Mouse (Mus musculus): ENCODE data around the gene Chn1.

Gene Chn1

DNA sequence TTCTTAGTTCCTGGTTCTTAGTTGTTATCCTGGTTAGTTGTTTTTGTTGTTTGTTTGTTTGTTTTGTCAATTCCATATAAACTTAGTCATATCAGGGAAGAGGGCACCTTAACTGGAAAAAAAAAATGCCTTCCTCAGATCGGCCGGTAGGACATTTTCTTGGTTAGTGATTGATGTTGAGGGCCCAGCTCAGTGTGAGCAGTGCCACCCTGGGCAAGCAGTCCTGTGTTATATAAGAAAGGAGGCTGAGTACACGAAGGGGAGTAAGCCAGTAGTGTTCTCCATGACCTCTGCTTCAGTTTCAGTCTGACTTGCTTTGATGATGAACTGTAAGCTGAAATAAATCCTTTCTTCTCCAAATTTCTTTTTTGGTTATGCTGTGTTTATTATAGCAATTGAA, 138.8 kb downstream of the Chn1 start:
- no peak for DNase-seq (ENCODE audit: low read depth, low spot score)

DNA sequence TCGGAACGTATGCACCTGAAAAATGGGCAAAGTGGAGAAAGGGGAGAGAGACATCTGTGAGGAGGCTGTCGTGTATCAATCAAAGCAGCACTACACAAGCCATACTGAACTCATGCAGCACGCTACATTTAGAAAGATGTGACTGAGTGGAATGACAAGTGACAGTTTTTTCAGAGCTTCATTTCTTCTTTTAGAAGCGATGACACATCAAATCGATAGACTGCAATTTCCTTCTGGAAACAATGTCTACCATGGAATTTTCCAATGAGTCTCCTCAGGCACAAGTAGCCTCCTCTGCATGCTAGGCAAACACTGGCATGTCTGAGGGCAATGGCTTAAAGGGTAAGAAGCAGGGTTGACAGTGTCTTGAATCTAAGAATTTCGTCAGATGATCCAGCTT, 143.3 kb downstream of the Chn1 start:
- no peak for DNase-seq (ENCODE audit: low read depth, low spot score)

DNA sequence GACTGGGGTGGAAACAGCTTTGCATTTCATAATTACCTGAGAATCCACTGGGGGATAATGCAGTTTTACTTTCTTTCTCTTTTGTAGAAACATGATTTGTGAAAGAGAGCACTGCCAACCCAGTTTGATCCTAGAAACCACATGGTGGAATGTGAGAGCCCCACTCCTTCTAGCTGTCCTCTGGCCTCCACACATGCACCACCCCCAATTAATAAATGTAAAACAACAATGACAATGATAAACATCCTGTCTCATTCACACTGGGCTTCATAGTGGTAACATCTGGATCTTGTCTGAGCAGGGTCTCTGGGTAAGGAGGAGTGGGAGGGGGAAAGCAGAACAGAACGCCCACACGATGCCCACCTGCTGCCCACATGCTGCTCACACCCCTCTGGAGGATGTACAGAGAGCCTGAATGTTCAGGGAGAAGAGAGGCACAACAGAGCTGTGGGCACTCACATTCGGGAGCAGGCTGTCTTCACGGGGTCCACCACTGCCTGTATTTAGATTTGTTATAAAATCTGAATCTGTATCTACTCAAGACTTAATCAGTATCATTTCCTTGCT, 156.6 kb downstream of the Chn1 start:
- no peak for DNase-seq (ENCODE audit: low read depth, low spot score)

DNA sequence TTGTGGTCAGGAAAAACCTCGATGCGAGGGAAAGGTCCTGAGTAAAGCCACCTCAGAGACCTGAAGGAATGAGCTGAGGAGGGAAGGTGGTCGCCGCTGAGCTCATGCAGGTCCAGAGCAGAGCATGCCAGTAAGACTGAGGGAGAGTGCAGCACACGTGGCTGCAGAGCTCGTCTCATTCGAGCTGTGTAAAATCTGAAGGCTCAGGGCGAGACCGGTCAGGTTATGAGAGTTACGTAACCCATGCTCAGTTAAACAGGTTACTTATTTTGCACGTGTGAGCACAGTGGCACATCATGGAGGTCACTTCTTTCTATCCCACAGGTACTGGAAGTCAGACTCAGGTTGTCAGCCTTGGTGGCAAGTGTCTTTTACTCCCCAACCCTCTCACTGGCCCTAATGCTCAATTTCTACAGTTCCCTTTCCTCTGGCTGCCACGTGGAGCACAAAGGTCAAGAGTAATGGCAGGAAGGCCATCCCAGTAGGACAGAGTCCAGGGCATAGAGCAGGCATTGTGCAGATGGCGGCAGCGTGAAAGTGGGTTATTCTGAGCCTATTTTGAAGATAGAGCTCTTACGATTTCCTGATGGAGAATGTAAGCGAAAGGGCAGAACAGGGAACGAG, 158.6 kb downstream of the Chn1 start:
- DNase-seq (ENCODE audit: low read depth, low spot score) = no peak

DNA sequence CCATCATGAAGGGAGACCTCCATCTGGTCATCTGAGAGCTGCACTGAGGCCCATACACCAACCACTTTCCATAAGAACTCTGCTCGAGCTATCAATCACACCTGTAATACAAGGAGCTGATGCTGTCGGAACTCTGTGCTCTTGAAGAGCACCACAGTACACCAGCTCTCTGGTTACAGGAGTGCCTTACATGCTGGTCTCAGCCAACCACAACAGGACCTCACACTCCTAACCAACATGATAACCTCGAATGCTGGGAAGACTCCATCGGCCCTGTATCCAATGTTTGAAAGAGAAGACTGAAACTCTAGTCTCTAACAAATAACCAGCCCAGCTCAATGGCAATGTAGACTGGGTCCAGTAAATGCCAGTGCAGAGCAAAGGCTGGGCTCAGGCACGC, 159.7 kb downstream of the Chn1 start:
- DNase-seq (ENCODE audit: low read depth, low spot score) = no peak

DNA sequence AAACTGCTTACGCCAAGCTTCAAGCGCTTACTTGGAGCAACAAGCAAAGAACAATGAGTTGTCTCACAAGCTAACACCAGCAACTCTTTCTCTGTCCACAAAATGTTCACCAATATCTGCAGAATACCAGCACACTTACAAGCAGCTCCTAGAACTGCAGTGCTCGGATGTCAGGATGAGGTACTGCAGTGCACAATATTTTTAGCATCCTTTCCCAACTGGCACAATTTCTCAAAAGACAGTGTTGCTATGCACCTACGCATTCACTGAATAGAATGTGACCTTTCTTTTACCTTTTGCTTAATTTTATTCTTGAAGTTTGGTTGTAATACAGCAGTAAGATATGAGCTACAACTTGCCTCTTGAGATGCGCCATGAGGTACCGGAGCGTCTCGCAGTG, 160.8 kb downstream of the Chn1 start:
- DNase-seq (ENCODE audit: low read depth, low spot score) = no peak

DNA sequence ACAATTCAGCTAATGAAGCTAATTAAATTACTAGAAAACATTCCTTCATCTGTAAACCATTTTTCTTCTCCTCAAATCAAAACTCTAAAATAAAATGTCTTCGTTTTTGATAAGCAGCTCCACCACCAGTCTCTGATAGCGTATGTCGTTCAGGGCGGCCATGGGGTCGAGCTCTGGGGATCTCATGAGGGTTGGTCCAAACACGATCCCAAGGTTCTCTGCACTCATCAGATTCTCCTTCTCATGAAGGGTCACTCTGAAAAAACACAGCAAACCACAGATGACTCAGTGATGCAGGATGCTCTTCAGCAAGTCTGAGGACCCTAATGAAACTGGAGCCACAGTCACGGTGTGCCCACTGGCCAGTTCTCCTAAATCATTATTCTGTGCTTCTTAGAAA, 162.2 kb downstream of the Chn1 start:
- DNase-seq (ENCODE audit: low read depth, low spot score) = no peak

DNA sequence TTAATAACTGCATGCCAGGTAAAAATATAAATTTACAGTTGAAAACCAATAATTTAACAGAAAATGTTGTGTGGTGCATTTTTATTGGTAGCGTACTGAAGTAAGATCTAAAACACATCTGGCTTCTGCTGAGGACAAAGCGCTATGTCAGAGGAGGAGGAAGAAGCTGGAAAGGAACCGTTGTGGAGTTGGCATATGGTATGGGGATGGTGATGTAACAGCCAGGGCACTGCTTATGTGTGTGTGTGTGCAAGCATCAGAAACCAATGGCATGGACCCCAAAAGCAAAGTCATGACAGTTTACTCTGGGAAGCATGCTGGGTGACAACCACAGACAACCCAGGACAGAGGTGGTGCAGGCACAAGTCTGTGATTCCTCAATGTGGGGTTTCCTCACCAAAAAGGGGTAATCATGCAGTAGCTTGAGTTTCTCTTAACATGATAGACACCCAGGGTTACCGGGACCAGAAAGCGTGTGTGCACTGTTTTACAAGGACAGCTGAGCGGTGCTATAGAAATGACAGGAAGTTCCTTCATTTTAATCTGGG, 162.7 kb downstream of the Chn1 start:
- DNase-seq (ENCODE audit: low read depth, low spot score) = no peak

DNA sequence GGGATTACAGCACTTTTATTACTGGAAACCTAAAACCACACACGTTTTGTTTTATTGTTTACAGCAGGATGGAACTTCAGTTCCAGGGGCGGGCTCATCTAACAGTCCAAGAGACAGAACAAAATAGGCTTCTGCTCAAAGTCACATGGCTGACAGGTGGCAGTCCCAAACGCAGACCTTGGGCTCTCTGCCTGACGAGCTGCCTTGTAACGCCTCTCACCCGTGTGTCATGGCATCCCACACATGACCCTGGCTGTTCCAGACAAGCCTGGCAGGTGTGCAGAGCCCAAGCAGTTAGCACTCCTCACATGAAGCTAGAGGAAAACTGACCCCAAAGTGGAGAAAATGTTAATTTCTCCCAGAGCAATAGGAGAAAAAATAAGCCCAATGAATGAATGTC, 163.3 kb downstream of the Chn1 start:
- DNase-seq (ENCODE audit: low read depth, low spot score) = no peak

DNA sequence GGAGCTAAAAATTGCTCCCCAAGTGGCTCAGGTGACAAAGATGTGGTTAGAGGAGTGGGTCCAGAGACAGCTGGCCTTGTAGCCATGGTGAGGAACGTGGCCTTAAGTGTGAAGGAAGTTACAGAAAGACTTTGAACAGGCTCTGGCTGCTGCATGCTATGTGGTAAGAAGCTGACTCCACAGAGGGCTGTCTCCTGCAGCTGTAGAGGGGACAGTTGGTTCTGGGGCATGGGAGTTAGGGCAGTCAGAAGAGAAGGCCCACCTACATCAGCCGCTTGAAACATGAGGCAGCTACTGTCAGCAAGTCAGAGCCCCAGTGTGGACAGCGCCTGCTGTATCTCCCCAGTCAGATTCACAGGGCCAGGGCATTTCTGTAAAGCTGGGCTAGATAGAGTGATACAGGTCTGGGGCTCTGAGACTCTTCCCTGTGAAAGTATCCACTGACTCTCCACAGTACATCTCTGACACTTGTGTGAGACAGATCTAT, 165.4 kb downstream of the Chn1 start:
- DNase-seq (ENCODE audit: low read depth, low spot score) = no peak

DNA sequence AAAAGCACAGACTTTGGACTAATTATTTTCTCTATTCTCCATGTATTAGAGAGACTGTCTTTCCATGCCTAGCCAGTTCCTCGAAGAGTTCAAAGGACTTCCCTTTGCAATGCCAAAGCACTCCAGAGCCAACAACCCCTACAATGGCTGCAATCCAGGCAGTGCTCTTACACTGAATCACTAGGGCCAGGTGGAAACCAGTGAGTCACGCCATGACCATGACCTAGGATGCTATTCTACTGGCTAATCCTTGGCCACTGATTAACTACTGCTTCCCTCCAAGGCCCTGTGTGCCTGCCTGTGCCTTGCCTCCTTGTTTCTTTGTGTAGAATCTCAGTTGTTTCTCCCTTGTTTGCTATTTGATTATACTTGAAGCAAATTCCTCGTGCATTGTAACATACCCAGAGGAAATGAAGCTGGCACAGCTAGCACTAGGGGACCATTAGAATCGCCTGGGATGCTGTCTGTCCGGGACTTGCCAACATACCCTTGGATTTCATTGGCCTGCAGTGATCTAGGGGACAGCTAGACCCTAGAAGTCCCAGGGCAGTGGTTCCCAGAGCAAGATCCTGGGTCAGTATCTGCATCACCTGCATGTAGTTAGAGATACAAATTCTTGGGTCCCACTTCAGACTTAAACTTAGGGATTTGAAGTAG, 166.0 kb downstream of the Chn1 start:
- DNase-seq (ENCODE audit: low read depth, low spot score) = no peak

DNA sequence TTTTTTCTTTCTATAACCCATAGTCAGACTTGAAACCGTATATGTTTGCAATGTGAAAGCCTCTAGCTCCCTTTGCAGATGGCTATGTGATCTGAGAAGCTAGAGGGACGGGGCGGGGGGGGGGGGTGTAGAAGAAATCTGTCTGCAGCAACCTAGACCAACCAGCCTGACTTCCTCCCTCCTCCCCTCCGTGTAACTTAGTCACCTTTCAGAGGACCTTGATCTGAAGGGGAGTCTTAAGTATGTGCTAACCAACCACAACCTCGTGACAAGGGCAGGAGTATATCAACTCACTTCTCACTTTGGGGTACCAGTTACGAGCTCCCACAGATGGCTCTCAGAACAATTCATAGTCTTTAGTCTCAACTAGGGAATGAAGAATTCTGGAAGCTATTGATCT, 166.8 kb downstream of the Chn1 start:
- DNase-seq (ENCODE audit: low read depth, low spot score) = no peak

DNA sequence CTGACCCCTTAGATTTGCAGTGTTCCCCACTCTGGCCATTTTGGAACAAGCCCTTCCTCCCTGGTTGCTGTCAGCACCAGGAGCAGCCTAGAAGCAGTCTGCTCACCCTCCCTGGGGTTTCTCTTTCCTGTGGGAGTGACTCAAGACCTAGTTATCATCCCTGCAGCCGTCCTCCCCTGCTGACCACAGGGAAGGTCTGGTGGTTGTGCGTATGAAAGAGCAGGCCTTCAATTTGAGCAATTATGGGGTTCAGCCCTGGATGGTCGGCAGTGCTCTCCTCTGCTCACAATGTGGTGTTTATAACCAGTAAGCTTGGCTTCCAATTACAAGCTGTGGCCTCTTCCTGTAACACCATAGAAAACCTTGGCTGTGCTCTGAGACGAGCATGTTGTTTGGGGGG, 167.5 kb downstream of the Chn1 start:
- DNase-seq (ENCODE audit: low read depth, low spot score) = no peak

DNA sequence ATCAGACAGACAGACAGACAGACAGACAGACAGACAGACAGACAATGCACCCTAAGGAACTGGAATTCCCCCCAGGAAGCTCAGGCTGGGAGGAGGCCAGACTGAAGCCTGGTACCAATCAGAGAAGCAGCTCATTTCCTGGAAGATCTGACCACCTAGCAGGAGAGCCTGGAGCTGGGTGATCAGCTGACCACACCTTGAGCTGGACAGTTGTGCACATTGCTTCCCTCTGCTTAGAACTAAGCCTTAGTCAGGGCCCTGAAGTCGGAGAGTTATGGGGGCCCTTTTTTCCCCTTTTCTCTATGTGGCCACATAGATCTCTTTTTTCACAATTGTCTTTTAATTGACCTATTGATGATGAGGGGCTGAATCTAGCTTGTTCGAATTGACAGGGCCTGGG, 168.0 kb downstream of the Chn1 start:
- no peak for DNase-seq (ENCODE audit: low read depth, low spot score)

DNA sequence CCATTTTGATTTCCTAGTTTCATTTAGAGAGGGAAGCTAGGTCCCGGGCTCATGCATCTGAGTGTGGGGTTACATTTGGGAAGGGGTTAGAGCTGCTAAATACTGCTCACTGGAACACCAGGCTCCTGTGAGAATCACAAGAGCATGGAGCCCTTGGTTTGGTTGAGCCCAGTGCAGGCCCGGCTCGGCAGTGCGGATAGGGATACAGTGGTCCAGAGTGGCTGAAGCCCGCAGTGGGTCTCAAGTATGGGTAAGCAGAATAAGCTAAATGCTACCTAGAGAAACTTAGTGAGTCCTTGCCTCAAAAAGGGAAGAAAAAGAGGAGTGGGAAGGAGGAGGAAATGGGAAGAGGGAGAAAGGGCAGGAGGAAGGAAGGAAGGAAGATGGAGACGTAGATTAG, 168.5 kb downstream of the Chn1 start:
- no peak for DNase-seq (ENCODE audit: low read depth, low spot score)

DNA sequence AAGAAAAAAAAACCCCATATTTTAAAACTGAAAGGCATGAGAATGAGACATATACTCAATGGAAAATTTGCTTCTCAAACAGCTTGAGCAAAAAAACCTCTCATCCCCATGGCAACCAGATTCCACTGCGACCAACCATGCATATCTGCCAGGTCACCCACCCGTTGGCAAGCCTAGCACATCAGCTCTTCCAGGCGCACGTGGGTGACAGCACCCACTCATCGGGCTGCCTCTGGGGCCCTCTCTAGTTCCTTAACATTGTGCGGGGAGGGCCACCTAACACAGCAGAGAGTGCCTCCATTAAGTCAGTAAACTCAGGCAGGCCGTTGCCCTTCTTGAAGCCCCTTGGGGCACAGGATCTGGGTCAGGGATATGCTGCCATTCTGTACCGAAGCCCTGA, 170.1 kb downstream of the Chn1 start:
- DNase-seq (ENCODE audit: low read depth, low spot score) = no peak

DNA sequence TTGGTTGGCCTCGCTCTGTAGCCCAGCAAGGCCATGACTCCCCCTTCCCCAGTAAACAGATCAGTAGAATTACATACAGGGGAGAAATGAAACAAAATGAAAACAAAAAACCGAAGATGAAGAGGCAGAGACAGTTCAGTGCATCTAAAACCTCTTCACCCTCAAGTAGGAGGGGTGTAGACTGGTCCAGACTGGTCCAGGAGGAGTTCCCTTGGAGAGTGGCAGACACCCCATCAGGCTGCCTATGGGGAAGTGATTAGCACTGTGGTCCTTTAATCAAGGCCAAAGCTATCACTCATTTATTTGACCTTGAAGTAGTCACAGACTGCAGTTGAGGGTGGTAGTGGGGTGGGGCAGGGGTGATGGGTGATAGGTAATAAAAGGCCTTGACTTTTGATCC, 170.6 kb downstream of the Chn1 start:
- DNase-seq (ENCODE audit: low read depth, low spot score) = no peak

DNA sequence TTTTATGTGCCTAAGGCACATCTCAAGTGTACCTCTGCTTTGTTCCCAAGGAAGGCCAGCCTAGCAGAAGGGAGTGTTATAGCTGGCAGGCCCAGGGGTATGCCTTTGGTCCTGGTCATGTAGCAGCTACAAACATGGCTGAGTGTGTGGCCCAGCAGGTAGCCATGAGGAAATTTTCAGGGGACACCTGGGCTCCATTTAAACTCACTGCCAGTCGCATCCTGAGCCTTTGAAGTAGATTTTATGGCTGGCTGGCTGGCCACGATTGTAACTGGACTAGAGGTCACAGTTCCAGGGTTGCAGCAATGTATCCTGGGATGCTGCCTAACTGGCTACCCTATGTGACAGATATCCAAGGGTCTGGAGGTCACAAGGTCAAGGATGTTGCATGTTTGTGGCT, 174.5 kb downstream of the Chn1 start:
- DNase-seq (ENCODE audit: low read depth, low spot score) = no peak

DNA sequence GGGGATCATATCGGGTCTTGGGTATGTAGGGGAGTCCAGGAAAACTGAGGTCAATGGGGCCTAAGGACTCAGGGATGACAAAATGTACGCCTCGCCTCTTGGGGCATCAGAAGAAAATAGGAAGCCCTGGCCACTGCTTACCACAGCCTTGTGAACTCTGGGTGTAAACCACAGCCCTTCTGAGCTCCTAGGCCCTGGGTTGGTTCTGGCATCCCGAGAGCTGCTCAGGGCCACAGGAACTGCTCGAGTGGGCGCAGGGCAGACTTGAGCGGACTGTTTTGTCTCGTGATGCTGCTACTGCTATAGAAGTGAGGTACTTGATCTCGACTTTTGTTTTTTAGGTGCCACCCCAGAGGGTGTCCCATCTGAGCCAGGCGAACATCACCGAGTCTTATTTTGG, 177.4 kb downstream of the Chn1 start:
- no peak for DNase-seq (ENCODE audit: low read depth, low spot score)

DNA sequence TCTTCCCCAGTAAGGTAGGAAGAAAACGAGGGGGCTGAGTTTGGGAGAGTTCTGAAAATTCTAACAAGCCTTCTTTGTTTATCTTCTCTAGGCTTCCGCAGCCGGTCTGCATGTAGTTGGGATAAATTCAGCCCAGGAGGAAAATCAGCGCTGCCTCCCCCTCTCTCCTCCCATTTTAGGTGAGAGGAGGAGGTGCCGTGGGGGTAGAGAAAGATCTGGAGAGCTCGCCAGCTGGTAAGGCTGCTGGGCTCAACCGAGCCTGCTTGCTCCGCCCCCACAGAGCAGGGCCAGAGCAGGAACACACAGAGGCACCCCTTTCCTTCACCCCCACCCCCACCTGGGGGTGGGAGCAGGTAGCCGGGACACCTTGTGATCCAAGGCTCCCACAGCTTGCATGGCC, 178.4 kb downstream of the Chn1 start:
- no peak for DNase-seq (ENCODE audit: low read depth, low spot score)

DNA sequence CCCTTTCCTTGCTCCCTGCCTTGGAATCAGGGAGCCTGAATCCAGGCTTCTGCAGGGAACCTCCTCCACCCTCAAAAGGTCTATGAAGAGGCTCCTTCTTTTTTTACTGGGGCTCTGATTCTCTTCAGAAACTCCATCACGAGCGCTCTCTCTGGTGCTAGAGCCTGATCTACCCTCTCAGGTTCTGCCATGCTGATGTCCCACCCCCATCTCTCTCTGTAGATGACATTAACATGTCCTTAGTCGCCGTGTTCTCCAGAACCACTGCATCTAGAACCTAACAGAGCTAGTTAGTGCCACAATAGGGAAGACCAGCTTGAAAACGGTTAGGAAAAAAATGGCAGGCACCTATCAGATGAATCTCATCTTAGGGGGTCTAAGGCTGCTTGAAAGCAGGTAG, 178.8 kb downstream of the Chn1 start:
- DNase-seq (ENCODE audit: low read depth, low spot score) = no peak

DNA sequence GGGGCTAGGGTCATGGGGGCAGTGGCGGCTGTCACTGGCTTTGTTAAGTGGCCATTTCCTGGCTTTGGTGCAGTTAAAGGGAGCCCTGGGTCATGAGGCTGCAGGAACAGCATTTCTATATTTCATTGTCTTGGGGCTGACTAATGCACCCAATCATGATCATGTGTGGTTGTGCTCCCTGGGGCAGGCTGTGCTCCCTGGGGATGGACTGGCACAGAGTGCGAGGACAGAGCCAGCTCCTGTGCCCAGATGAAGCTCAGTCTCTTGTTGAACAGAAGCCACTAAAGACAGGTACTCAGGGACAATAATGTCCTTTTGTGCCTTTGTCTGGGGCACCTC, 182.1 kb downstream of the Chn1 start:
- no peak for DNase-seq (ENCODE audit: low read depth, low spot score)

Data from WW6 (cell line).